In genomic region chr11:9191555-9192131, GRCm38 (mm10) we compare ENCODE assay signal across 13 mouse cellular contexts. TPM values are rescaled to one million over a fixed set of nuclear protein-coding genes. Genes with fewer than 3 reads are reported as not detected.
DNase-seq lines count a peak whose midpoint lies in the region; ATAC-seq and TF ChIP-seq lines count a peak whose summit lies in the region.
"Had no signal": no experiment of that assay in that cellular context is flagged by ENCODE, and none has a peak within 500 bp of the region (broad histone marks: within the 10 kb centered on the region; RNA-seq: fewer than 3 reads in every experiment).

Gene Abca13, plus strand, starts transcription at chr11:9191942.

- no peaks in the 10 kb centered on the region for H3K36me3 ChIP-seq in hindbrain, embryonic 13.5 days
- no peaks in the 10 kb centered on the region for H3K36me3 ChIP-seq in hindbrain, postnatal 0 days (ENCODE audit: insufficient read depth, low read length)

- H3K9ac ChIP-seq in hindbrain, embryonic 13.5 days, result no peak within 1 kb of the TSS
- H3K9ac ChIP-seq in hindbrain, postnatal 0 days (replicated peaks; ENCODE audit: low read length), result no peak within 1 kb of the TSS

- DNase-seq in hindbrain, postnatal 0 days (ENCODE audit: low spot score), result no peak
- peak; percentile 22 for DNase-seq in embryo, embryonic 10.5 days (ENCODE audit: low spot score)
- peak; percentile 21 to 45 for DNase-seq in kidney, adult 8-10 months
- no peak for DNase-seq in heart, adult 18-20 months
- no peak for DNase-seq in left cerebral cortex, postnatal 14 days (ENCODE audit: low spot score in 2 of 2)
- DNase-seq in frontal cortex, postnatal 36 days (ENCODE audit: low spot score in 2 of 2), result no peak
- DNase-seq: cerebellum, postnatal 14 days; gastrocnemius, postnatal 14 days; right cerebral cortex, postnatal 14 days had no signal

- H3K27me3 ChIP-seq in hindbrain, embryonic 13.5 days, result no peaks in the 10 kb centered on the region
- no peaks in the 10 kb centered on the region for H3K27me3 ChIP-seq in hindbrain, postnatal 0 days (ENCODE audit: insufficient read depth, low read length)

- no peak for TF ChIP-seq CTCF in hindbrain, postnatal 0 days (IDR thresholded peaks at IDR 0.05; ENCODE audit: low read depth)

- intact Hi-C loops in left cerebral cortex, postnatal 14 days (cut with DNase I), result no loop called here

- no peak within 1 kb of the TSS for H3K4me3 ChIP-seq in hindbrain, embryonic 13.5 days
- H3K4me3 ChIP-seq in hindbrain, postnatal 0 days (ENCODE audit: low read length), result no peak within 1 kb of the TSS
- H3K4me3 ChIP-seq: myocyte had no signal

- peak; percentile 32; the same call in 1 of the 2 replicates for ATAC-seq in hindbrain, embryonic 13.5 days (ENCODE audit: low FRiP score)
- ATAC-seq in hindbrain, postnatal 0 days, result no peak
- ATAC-seq in megakaryocyte progenitor cell, adult 5-6 weeks (replicated peaks; ENCODE audit: poor library complexity), result peak; percentile 72

- peaks cover 8% of the 10 kb centered on the region; the same call in 1 of the 2 replicates for H3K4me1 ChIP-seq in hindbrain, embryonic 13.5 days (replicated peaks)
- H3K4me1 ChIP-seq in hindbrain, postnatal 0 days (ENCODE audit: insufficient read depth, low read length), result no peaks in the 10 kb centered on the region

- H3K27ac ChIP-seq in hindbrain, embryonic 13.5 days, result no peak within 1 kb of the TSS
- H3K27ac ChIP-seq in hindbrain, postnatal 0 days, result no peak within 1 kb of the TSS

- H3K9me3 ChIP-seq in hindbrain, embryonic 13.5 days, result no peaks in the 10 kb centered on the region
- H3K9me3 ChIP-seq in hindbrain, postnatal 0 days (ENCODE audit: low read length), result no peaks in the 10 kb centered on the region

- H3K4me2 ChIP-seq in hindbrain, embryonic 13.5 days, result no peak within 1 kb of the TSS
- H3K4me2 ChIP-seq in hindbrain, postnatal 0 days (ENCODE audit: low read depth, low read length), result no peak within 1 kb of the TSS

- WGBS in hindbrain, embryonic 13.5 days, result 41% methylated on average over 12 of the region's 12 CpGs
- WGBS in hindbrain, postnatal 0 days, result 49% methylated on average over 12 of the region's 12 CpGs

RNA-seq across cellular contexts. Expression of gene Abca13, which starts in this region (rescaled TPM):
- 0.01 and 0.03 TPM in 2 replicates for polyA plus RNA-seq in hindbrain, embryonic 13.5 days (2015; fragmentation: Nextera tagmentation; extraction: Ambion mirVana)
- total RNA-seq in hindbrain, postnatal 0 days (2014; rRNA removed), result 0.04 and 0.05 TPM in 2 replicates
- 0.04 and 0.05 TPM in 2 replicates for polyA plus RNA-seq in hindbrain, postnatal 0 days (2015; fragmentation: Nextera tagmentation; extraction: Ambion mirVana)
- total RNA-seq in megakaryocyte progenitor cell, adult 5-6 weeks (2015), result 17.4 and 23.5 TPM in 2 replicates
- 13.9 and 14.1 TPM in 2 replicates for total RNA-seq in megakaryocyte progenitor cell, adult 5-6 weeks (2017)
- under 1 TPM in 1 of 2 experiments, not detected in 1; 0.05 TPM for total RNA-seq in heart, adult 18-20 months (2021)
- total RNA-seq in left cerebral cortex, postnatal 14 days (2021), result under 1 TPM; 0.06 to 0.11 TPM
- total RNA-seq: gastrocnemius, postnatal 14 days; heart, postnatal 25 days had no signal

Comparison
In these comparisons a context has a peak if more than half of its experiments do, and no peak if none do; other contexts are left out.
1. RNA of gene Abca13 (total RNA-seq): 13.9 to 23.5 TPM in megakaryocyte progenitor cell, adult 5-6 weeks; 0.06 to 0.11 TPM in left cerebral cortex, postnatal 14 days, 0.04 to 0.05 TPM in hindbrain, postnatal 0 days and 0.05 TPM in heart, adult 18-20 months; every median in the first group is over 10 times any median in the second.
2. Peak in ATAC-seq in hindbrain, embryonic 13.5 days; RNA of the gene not detected or under 1 TPM.
3. DNase-seq: peak in embryo, embryonic 10.5 days (single experiment) and kidney, adult 8-10 months (2 of 2); none in hindbrain, postnatal 0 days (single experiment), heart, adult 18-20 months (0 of 2), left cerebral cortex, postnatal 14 days (0 of 2) and frontal cortex, postnatal 36 days (0 of 2).